Mouse (Mus musculus): Measurements from ENCODE around the gene Cstf2. TPM values are rescaled to one million over a fixed set of nuclear protein-coding genes. Genes with fewer than 3 reads are reported as not detected.

Cstf2 gene
- 10 to 100 TPM; 34.1 to 40.9 TPM for total RNA-seq (2021)
- long read RNA-seq, experiment 1, full-length matches to known transcripts, result 6 of 9 reads
- long read RNA-seq, experiment 1, partial matches to known transcripts, result 1 of 9 reads
- long read RNA-seq, experiment 1, other reads (novel, unspliced or antisense), result 2 of 9 reads
- long read RNA-seq, experiment 2, full-length matches to known transcripts, result 6 of 7 reads
- long read RNA-seq, experiment 2, partial matches to known transcripts, result 0 of 7 reads
- long read RNA-seq, experiment 2, other reads (novel, unspliced or antisense), result 1 of 7 reads

DNA sequence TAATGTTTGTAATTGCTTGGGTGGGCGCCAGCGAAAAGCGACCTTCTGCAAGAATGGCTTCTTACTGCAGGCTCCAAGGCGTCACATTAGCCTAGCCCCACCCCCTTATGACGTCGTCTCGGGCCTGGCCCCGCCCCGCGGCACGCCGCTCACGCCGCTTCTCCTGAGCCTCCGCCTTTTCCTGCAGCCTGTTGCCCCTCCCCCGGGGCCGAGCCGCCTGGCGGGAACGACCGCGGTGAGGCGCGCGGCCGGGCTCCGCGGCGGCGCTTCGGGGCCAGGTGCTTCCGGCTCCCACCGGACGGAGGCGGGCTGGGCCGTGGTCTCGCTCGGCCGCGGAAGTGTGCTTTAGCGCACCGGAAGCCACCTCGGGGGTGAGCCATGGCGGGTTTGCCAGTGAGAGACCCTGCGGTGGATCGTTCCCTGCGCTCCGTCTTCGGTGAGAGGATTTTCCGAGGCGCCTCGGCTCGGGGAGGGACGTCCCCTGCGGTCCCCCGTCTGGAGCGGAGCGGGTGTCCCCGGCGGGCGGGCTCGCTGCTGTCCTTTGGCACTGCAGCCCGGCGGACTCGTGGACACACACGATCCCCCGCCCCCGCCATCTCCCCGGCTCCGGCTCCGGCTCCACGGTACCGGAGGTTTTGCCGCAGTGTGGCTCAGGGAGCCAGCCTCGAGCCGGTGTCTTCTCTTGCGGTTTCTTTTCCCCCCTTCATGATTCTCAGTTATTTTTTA is at the start of gene Cstf2:
Gene Cstf2 (plus strand): TSS at position 201 of the 726 bp plus-strand sequence.
- peak; percentile 94 to 96 for DNase-seq

DNA sequence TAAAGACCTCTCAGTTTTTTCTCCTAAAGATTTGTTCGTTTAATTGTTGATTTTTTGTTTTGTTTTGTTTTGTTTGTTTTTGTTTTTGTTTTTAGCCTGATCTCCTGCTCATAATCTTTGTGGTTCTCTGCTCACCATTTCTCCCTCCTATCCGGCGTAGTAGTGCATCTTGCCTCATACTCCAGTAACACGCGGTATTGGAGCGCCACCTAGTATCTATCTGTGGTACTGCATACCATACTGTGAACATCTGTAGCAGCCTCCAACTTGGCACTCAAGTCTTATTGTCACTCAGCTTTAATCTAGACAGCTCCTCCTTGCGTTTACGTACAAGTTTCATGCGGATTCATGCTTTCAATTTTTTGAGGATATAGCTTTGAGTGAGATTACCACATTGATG is 40.0 kb upstream of the Cstf2 start:
- peak; percentile 51 to 65 for DNase-seq

DNA sequence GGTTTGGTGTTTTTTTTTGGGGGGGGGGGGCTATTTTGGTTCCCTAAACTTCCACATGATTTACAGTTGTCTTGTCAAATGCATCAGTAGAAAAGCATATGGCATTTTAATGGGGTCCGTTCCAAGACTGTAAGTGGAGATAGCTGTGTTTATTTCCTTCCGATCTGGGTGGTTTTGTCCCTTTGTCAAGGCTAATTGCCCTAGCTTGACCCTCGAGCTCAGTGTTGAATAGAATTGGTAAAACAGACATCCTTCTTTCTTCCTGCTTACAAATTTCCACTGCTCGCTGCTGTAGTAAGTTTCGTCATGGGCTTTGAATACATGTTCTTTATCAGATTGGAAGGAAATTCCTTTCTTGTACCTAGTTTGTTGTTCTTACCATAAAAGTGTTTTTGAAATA is 38.3 kb upstream of the Cstf2 start:
- no peak for DNase-seq

DNA sequence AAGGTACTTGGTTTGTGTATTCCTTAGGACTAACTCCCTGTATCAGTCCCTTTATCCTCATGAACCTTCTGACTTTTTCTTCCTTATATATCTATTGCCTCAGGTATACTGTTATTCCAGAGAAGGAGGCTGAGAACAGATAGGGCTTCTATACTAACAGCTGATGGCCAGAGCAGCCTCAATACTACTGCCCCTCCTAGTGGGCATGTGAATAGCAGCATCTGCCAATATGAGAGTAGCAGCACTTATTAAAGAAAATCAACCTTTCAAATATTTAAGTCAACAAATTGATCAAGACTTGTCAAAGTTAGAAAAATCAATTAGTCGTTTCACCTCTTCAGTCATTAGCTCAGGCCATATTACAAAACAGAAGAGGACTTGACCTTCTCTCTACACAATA is 10.0 kb upstream of the Cstf2 start:
- no peak for DNase-seq

DNA sequence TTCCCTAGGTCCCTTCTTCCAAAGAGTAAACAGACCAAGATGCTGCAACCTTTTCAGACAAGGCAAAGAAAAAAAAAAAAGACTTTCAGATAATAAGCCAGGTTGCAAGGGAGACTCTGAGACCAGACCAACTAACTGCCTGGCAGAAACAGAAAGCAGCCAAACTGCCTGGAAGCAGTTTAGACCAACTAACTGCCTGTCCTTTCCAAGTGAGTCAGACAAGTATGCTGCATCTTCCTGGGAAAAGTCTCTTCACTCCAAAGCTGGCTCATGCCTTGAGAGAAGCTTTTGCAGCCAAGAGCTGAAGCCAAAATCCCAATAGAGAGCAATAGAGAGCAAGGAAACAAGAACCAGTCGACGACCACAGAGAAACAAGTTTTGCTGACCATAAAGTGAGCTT is 2.1 kb upstream of the Cstf2 start:
- DNase-seq, result no peak

DNA sequence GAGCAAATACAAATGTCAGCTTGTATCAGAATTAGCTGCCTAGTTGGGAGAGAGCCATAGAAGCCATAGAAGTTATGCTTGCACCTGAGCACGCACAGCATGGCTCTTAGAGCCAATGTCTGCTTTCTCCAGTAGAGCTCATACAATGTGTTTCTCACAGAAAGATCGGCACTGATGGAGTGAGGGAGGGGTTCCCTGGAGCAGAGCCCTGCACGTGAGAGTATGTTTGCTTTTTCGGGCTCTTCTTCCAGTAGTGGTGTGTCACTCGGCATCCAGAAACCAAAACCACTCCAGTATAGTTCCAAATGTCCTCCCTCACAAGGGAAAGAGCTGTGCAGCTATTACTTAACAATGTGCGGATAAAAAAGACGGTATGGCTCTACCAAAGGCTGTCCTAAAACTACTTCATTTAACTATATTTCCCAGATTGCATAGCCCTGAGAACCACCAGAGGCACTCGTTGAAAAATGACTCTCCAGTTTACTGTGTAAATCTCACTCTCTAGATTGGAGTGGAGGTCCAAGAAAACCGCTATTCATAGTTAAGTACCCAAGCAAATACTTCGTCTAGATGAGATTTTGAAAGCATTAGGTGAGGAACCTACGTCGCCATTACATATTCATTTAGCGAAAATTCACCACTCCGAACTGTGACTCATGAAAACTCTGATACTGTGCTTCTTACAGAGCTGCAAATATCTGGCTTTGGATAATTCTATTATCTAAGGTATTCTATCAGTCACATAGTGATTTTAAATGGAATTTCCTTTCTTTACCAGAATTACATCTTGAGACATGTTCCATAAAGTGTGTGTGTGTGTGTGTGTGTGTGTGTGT is 729 bp upstream of the Cstf2 start:
- no peak for DNase-seq

- no peak for DNase-seq
Observed at GRCm38 (mm10) chrX:134059764-134060163, 777 bp downstream of the Cstf2 start.

- no peak for DNase-seq
Observed at GRCm38 (mm10) chrX:134085453-134085852, 26.5 kb downstream of the Cstf2 start.

- DNase-seq, result peak; percentile 9 to 16
Observed at GRCm38 (mm10) chrX:134102641-134103040, 43.7 kb downstream of the Cstf2 start.

DNA sequence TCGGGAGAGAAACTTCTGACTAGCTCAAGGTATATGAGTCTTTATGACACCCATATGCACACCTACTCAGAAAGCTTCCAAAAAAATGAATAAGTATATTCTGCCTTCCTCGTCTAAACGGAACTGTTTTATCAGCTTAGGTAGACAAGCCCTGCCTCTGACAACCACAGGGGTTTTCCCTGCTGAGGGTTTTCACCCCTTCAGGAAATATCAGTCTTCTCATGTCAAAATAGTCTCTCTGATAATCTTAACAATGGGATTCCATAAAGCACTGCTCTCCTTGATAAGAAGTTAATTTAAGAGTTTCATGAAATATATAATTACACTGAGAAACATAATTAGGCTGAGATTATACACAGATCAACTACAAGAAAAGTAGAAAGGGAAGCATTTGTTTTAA is 52.8 kb downstream of the Cstf2 start:
- DNase-seq, result no peak

DNA sequence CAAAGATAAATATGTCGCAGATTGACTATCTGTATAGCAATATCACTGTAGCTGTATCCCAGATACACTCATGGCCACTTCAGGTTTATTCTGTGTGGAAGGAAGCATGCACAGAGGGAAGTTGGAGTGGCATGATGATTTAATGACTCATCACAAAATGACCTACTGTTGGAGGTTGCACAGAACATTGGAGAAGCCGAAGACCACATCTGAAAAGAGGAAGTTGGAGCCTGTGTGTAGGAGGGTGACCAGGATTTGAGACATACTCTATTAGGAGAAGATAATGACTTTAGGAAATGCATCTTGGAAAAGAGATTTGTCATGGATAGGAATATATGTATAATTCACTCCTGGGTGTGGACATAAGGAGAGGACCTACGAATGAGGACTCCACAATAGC is 57.4 kb downstream of the Cstf2 start:
- no peak for DNase-seq

DNA sequence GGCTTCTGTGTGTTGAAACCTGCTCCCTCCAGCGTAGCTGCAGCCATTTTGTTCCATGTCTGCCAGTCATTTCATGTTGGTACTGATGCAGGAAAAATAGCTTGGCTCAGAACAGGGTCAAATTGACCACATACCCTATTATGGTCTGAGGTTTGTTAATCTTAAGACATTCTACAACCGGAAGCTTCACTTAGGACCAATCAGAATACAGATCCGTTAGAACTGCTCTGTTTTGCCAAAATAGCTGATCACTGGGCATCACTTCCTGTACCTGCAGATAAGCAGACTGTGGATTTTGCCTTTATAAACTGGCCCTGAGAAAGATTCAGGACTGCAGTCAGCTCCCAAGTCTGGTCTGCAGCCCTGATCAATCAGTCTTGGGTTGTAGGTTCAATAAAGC is 69.6 kb downstream of the Cstf2 start:
- DNase-seq, result no peak

DNA sequence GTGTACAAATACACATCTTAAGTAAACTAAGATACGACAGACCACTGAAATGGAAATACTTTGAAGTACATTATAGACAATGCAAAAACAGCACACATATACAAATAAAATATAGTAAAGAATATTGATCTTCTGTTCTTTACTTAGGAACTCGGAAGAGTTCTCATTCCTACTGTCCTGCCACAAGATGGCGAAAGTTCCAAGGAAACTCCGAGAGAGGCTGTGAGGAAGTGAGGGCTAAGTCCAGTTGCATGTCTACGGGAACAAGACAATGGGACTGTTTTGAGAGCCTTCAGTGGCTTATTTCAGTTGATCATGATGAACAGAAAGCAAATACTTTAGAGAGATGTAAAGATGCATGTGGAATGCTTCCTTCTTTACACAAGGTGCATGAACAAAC is 73.3 kb downstream of the Cstf2 start:
- DNase-seq, result peak; percentile 37 to 52

GRCm38 (mm10) chrX:134133821-134134220 is 74.8 kb downstream of the Cstf2 start:
- DNase-seq, result no peak

Small RNA genes within 50 kb of the gene (microRNA-seq; reads per million reads assigned to microRNA genes)
- not detected for gene Mir3112

Other genes starting within 250 kb of the Cstf2 start
- gene Tnmd, start 208.2 kb upstream of the Cstf2 start, total RNA-seq (2021), result under 1 TPM in 1 of 2 experiments, not detected in 1; 0.53 TPM
- 10 to 100 TPM; 27.0 to 27.6 TPM for gene Tspan6, start 160.8 kb upstream of the Cstf2 start, total RNA-seq (2021)
- 1 to 10 TPM; 2.8 to 3.1 TPM for gene Srpx2, start 150.8 kb upstream of the Cstf2 start, total RNA-seq (2021)
- 10 to 100 TPM; 11.3 to 14.7 TPM for gene Sytl4, start 77.4 kb upstream of the Cstf2 start, total RNA-seq (2021)
- 1 to 10 TPM in 1 of 2 experiments, under 1 TPM in 1; 0.50 to 1.3 TPM for gene Xkrx, start 102.9 kb downstream of the Cstf2 start, total RNA-seq (2021)
- gene Arl13a, start 128.3 kb downstream of the Cstf2 start, total RNA-seq (2021), result not detected
- under 1 TPM in 1 of 2 experiments, not detected in 1; 0.49 TPM for gene Nox1, start 162.8 kb downstream of the Cstf2 start, total RNA-seq (2021)
- gene Trmt2b, start 217.8 kb downstream of the Cstf2 start, total RNA-seq (2021), result 10 to 100 TPM; 40.6 to 45.0 TPM
- gene Tmem35a, start 236.0 kb downstream of the Cstf2 start, total RNA-seq (2021), result 100 to 1,000 TPM; 264 to 311 TPM
- 1 to 10 TPM; 2.2 to 4.0 TPM for gene Cenpi, start 248.9 kb downstream of the Cstf2 start, total RNA-seq (2021)